Mouse (Mus musculus) adrenal gland, adult 18-20 months (tissue): ENCODE data around the gene Hdac8. TPM values are rescaled to one million over a fixed set of nuclear protein-coding genes. Genes with fewer than 3 reads are reported as not detected.
A peak's percentile ranks its signal among the peaks of the same experiment; 100 is the strongest.

Experiments used
- DNase-seq, 2 experiments: peaks; one replicate each; pipeline ENCODE4 v3.0.0; 2021 to 2022; ENCODE audit warnings: low spot score in 2 of 2
- long read RNA-seq, 2 experiments: library from polyadenylated mRNA; stranded (forward); transcript quantifications; one replicate each; pipeline ENCODE4 v2.0.0; 2021
- total RNA-seq, 2 experiments: library from RNA; stranded (reverse); gene quantifications; 1 replicate in 1 of 2; 2 replicates in 1 of 2; pipeline ENCODE4 v1.2.3; 2021

The Hdac8 gene
- 1 to 10 TPM; 7.2 to 8.3 TPM for total RNA-seq
- long read RNA-seq, experiment 1, transcript Hdac8-201 (11 exons, 1,936 nt) = major isoform, 5 of 6 reads
- long read RNA-seq, experiment 1, partial matches to known transcripts = 0 of 6 reads
- long read RNA-seq, experiment 1, other reads (novel, unspliced or antisense) = 1 of 6 reads
- long read RNA-seq, experiment 2, transcript Hdac8-201 (11 exons, 1,936 nt) = major isoform, 9 of 14 reads
- long read RNA-seq, experiment 2, partial matches to known transcripts = 1 of 14 reads
- long read RNA-seq, experiment 2, other reads (novel, unspliced or antisense) = 4 of 14 reads

DNA sequence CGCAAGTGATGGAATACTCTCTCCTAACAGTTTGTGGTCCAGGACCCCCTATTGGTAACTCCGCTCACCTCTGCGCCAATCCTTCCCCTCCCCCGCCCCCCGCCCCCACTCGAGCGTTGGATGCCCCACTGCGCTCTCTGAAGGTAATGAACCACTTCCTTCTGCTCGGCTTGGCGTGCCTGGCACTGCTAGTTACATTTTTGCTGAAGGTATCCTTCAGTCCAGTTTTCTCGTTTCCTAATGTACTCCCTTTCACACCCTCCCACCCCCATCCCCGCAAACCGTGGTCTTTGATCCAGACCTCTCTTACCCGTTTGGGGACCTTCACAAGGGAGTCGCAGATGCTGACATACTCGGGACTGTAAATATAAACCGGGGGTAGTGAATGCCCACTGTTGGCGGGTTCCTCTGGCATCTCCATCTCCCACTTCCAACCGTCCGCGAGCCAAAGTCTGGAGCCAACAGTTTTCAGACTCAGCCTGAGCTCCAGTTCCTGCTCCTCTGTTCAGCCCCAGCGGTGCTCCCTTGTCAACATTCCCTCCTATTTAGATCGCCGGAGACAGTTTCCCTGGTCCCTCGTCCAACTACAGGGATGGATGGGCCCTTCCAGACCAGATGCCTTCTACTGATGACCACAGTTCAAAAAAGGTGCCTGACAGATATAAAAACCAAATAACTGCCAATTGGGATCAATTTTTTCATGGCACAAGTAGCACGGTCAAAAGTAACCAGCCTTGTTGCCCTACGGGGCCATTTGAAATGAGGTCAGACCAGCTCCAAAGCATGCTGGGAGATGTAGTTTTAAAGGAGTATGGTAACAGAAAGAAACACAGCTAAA, at the start of gene Hdac8:
Gene Hdac8, minus strand, starts transcription at position 716 of the 838 bp plus-strand sequence.
- peak; percentile 27 to 43 for DNase-seq

DNA sequence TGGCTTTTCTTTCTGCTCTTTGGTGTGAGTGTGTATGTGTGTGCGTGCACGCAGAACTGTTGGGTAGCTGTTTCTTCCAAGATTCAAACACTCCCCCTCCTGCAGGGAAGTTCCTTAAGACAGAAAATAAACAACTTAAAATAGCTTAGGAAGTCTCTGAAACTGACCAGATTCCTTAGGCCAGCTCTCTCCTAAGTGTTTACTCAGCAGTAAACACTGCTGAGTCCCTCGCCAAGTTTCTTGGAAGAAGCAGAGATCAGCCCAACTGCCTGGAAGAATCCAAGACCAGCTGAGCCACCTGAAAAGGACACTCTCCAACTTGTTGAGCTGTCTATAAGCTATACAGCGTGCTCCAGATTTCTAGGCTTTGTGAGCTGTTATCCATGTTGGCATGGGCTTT, 4.0 kb upstream of the Hdac8 start:
- DNase-seq = no peak

DNA sequence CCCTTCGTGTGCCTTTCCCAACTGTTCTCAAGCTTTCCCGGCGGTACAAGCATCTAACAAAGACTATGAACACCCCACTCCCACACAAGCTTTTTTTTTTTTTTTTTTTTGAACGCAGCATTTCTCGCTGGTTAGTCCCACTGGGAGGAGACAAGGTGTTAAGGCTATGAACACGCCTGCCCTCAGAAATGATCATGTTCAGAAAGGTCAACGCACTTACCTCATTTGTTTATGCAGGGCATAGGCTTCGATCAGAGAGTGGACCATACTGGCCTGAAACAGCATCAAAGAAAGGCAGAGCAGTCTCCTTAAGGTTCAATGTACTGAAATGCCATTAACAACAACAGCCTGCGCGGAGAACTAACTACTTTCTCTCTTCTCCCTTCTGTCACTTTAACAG, 980 bp downstream of the Hdac8 start:
- DNase-seq = no peak

DNA sequence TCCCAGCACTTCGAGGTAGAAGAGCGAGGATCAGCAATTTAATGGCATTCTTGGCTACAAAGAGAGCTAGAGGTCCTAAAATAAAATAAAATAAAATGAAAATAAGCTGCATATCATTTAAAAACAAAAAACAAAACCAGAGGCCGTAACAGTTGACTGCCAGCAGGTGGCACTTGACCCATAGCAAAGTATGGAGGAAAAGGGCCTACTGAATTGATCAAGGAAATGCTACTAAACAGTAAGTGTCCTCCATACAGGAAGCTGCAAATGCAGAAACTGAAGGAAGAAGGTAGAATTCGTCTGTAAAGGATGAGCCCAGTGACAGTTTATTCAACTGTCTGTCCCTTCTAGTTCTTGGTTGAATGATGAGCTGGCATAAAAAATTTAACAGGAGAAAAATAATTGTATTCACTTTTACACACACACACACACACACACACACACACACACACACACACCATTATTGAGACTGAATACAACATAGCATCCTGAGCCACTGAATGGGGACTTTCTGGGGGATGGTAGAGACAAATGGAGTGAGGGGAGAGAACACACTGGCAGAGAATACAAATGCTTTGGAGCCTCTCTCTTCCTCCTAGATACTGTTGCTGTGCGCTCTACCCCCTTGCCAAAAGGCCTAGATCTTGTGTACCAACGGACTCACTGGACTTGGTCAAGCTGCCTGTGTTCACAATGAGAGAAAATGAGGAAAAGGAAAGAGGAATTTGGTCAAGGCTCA, 11.0 kb downstream of the Hdac8 start:
- no peak for DNase-seq

DNA sequence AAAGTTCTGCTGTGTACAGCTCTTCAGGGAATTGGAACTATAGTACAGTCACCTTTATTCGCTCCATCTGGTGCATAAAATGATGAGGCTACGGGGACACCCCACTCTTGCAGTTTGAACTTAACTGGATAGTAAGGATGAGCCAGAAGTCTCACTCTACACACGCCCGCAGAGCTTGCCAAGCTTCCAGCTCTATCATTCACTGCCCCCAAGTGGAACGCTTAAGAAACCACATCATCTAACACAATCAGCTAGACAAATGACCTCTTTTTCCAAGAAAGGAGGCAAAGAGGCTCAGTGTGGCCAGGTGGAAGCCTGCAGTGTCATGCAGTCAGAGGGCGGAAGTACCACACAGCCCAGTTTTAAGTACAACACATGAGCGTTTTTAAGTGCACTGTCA, 19.6 kb downstream of the Hdac8 start:
- no peak for DNase-seq

DNA sequence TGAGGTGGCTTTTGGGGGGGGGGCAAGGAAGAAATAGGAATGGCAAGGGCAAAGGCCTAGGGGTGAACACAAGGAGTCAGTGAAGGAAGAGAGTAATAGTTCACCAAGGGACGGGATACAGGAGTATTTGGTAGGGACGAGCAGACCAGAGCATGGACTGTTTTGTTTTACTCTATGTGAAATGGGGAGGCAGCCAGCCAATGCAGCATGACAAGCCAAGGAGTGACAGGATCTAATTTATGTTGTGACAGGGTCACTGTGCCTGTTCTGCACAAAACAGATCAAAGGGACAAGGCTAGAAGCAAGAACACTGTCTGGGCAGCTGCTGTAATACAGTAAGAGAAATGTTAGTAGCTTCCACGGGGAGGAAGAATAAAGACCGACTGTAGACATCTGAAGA, 25.5 kb downstream of the Hdac8 start:
- DNase-seq = peak in 1 of 2 experiments; percentile 7

DNA sequence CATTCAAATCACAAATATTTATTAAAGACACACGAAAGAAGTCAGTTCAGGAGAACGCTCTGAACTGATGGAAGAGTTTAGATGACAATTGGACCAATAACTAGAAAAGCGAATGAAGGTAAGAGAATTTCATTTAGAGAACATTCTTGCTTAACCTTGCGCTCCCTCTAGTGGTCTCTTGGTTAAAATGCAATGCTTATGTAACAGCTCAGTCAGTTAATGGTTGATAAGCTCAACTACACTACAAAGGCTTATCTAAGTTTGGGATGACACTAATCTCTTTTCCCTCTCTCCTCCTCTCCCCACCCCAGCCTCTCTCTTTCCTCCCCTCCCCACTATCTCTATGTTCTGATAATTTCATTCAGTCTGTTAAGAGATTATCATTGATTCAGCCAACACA, 26.2 kb downstream of the Hdac8 start:
- no peak for DNase-seq

DNA sequence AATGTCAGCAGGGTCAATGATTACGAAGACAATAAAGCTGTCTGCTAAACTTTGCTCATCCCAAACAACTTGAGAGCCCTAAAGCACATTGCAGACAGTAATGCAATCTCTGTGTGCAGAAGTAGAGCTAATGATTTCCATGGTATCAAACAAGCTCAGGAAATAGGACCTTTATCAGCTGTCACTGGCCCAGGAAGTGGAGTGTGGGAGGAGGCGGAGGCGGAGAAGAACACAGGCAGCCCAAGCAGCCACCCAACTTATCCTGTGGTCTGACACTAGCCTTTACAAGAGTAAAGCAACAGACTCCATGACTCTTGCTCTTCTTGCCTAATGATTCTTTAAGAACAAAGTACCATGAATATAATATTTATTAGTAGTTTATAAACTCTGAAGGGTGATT, 26.7 kb downstream of the Hdac8 start:
- DNase-seq = no peak

DNA sequence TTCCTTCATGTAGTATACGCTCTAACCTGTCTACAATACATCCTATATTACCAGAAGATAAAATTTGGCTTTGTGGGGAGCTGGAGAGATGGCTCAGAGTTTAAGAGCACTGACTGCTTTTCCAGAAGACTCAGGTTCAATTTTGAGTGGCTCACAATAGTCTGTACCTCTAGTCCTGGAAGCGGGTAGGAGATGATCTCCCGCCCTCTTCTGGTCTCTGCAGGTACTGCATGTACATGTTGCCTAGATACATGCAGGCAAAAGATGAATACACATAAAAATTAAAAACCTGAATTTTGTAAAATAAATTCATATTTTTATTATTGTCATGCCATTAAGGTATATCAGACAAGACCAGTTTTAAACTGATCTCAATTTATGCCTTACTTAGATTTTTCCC, 28.4 kb downstream of the Hdac8 start:
- DNase-seq = peak; percentile 56 to 63

DNA sequence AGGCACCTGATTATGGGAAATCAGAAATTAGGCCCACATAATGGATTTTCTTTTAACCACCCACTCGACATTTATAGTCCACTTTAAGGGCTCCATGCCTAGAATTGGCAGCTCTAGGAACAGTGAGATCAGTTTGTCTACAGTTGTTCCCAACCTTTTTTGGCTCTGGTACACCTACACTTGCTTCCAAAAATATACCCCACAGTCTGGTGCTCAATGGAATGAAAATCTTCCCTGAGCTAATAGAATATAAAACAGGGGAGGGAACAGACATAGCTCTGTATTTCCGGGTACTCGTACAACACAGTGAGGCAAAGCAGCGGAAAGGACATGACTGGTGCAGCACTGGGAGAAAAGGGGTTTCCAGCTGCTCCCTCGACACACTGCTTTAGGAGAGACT, 29.6 kb downstream of the Hdac8 start:
- DNase-seq = no peak

DNA sequence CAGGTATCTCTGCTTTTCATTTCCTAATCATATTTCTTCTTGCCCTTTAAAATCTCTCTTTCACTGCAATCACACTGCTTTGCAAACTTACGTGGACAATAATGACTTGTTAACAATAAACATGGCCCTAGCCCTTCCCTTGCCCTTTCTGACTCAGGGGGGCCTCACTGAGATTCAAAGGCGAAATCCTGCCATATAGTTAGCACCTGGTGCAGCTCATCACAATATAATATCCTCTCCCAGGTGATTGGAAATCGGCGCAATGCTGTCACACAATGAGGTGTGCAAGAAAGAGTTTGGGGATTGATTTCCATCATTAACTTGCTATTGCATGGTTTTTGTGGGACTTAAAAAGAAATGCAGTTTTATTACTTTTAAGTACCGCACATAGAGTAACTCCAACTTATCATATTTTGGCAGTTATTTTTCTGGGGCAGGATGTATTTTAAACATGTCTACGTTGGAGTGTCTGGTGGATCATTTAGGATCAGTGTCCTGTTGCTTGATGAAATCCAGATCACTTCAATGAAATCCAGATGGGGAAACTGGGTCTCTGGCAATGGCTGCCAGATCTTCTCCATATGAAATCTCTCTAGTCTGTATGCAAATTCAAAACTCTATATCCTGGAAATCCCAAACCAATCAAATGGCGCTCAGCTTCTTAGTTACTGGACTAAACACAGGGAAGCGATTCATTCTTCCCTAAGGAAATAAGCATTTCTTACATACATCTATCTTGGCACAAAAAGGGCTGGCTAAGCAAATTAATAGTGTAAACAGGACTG, 86.6 kb downstream of the Hdac8 start:
- DNase-seq = no peak

DNA sequence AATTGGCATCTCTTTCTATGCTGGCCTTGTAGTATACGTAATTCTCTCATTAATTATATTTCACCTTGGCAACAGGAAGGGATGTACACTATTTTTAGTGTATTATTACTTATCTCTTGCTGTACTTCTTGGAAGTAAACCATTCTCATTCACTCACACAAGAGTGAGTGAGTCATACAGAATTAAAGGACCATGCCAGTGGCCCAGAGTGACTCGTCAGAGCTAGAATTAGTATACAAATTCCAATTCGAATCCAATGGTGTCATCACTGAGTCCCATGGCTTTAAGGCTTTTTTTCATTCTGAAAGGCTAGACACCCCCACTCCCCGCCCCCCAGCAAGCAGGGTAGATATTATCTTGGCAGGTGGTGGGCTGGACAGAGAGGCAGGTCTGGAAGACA, 88.2 kb downstream of the Hdac8 start:
- no peak for DNase-seq

DNA sequence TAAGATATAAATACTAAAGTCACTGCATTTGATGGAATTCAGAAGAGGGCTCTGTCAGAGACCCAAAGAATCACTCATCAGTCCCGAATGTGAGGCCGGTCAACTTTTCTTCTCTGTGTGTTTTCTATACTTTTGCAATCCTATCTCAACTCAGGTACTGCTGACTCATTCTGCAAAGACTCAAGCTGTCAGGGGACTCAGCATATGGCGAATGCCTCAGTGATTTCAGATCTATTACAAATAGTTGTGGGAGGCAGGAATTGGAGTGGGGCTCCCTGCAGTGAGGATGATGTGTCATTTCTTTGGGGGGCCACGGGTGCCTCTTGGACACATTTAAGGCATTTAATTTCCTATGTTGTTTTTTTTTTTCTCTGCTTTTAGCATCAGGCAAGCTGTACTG, 88.8 kb downstream of the Hdac8 start:
- no peak for DNase-seq

DNA sequence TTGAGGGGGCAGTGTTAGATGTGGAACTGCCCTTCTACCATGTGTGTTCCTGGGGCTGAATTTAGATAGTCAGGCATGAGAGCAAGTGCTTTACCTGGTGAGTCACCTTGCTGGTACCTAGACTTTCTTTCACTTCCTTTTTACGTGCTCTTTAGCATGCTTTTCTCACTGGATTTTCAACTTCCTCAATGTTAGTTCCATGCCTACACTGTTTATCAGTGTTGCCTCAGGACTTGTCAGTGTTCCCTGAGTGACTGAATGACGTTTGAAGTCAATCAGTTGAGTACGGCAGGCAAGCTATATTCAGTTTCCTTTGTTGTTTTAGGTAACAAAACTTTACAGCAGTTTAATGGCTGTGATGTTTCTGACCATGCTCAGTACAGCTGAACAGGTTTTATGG, 120.4 kb downstream of the Hdac8 start:
- no peak for DNase-seq

DNA sequence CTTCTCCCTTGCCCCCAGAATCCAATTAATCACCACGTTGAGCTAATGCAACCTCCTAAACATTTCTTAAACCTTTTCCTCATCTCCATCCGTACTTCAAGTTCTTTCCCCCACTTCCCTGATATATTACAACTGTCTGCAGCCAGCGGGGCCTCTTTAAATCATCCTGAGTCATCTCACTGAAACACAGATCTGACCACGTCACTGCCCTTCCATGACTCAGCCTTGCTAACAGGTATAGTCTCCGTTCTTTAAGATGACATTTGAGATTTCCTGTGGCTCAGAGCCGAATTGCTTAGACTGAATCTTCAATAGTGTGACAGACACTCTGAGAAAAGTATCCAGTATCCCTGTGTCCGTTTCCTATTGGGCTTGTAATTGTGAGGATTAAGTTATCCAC, 122.0 kb downstream of the Hdac8 start:
- peak; percentile 6 to 24 for DNase-seq

DNA sequence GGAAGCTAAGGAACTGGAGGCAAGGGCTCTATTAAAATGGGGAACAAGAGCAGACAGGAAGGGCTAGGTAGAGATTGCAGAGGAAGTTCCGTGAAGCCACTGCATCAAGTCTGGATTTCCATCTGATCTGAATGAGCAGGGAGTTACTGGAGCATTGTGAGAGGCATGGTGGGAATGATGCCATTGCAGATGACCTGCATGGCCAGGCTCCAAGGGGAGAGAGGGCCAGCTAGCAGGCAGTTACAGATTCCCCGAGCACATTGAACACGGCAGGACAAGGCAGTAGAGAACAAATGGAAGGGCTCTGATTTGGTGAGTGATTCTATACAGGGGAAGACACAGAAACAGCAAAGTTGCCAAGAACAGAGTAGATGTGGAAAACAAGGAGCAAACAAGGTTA, 138.6 kb downstream of the Hdac8 start:
- DNase-seq = peak in 1 of 2 experiments; percentile 18

DNA sequence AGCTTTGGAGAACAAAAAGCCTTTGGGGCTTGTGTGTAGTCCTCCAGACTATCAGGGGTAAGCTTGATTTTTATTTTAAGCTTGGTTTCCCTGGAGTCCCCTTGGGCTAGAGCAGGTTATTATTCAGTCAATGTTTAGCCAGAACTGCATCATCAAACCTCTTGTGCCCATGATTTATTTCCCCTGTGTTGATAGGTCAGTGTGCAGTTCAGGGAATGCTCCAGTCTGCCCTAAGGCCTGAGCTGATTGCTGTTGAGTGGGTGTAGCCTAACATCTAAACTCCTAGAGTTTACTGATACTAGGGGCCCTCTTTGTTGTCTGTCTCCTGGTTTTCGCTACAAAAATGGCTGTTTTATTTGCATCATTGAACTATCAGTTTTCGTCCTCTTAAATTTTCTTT, 142.9 kb downstream of the Hdac8 start:
- no peak for DNase-seq

DNA sequence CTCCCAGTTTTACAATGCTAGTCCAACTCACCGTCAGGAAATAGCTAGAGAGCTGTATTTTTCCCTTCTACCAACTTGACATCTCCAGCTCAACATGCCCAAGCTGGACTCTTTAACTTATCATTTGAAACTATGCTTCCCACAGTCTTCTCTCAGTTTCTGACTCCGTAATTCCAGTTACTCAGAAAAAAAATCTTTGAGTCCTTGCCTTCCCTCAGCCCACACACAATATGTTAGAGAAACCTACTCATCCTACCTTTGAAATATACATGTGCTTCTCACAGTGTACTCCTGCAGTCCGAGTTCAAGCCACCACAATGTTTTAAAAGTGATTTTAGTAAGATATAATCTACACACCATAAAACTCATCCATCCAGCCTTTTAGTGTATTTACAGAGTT, 151.7 kb downstream of the Hdac8 start:
- no peak for DNase-seq

DNA sequence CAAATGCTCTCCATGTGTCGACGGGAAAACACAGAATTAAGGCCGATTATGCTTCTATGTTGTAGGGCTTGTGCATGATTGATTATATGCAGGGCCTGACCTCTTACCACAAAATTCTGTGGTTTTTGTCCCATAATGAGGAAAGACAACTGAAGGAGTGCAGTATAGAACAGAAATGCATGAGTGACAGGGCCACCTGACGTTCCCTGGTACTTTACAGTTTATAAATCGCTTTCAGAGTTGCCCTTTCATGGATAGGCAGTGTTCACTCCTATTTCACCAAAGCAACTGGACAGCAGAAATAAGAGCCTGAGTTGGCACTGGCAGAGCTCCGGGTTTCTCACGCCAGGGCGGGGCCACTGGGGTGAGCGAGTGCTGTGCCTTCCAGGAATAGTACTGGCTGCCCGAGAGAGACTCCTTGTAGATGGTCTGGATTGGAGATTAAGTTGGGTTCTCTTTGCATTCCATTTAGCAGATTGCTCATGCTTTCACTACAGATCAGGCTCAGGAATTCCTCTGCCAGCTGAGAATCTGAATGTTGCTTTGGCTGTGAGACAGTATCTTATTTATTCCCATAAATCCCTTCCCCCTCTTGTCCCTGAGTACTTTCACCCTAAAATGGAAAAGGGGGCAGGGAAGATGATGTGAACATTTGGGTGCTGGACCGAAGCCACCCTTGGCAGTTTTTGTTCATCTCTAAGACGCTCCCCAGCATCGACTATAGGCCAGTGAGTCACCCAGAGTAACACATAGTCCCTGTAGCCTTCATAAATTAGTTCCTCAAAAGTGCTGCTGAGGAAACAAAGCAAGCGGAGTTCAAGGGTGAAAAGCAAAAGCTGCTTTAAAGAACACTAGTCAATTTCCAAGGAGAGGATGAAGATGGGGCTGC, 155.1 kb downstream of the Hdac8 start:
- peak in 1 of 2 experiments; percentile 20 for DNase-seq

DNA sequence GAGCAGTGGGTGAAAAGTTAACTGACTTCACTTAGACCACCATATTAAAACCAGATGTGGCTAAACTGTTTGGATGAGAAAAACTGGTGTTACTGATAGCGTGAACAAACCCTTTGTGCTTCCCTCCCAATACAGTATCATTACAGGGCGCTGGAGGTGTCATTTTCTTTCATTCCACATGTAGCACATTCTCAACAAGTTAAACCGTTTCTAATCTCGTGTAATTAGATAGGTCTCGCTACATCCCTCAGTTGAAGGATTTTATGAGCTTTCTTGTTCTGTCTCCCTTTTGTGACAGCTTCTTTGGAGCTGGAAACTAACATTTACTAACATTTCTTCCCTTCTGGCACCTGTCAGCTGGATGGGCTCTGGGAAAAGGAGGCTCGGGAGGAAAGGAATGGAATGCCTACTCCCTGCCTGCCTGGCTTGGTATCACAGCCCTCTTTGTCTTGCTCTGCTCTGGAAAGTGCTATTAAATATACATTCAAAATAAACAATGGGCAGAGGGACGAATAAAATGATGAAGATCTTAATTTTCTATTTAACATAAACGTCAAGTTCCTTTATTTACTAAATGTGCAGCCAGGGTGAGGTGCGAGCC, 156.2 kb downstream of the Hdac8 start:
- no peak for DNase-seq
